Mouse (Mus musculus) cortical plate, adult 2 months (tissue): ENCODE measurements at regions not wholly inside any gene's neighbourhood (a gene's known extent, or its start where the extent isn't known, plus 50 kb on each side); places are given as distances from the start of the nearest gene placed in this dataset.

Experiments used
- CTCF ChIP-seq: fragments of 200-500 bp; IDR thresholded peaks from 2 replicates; pipeline ENCODE4 v1.5.1; 2011; ENCODE audit warnings: mild to moderate bottlenecking, control low read depth, low read length; ENCODE audit not compliant: insufficient read depth; ENCODE audit errors: extremely low read depth
- POLR2A ChIP-seq: fragments of 200-500 bp; IDR thresholded peaks from 2 replicates; pipeline ENCODE4 v1.6.1; 2011; ENCODE audit warnings: mild to moderate bottlenecking, low read length, control low read depth; ENCODE audit not compliant: insufficient read depth; ENCODE audit errors: extremely low read depth

DNA sequence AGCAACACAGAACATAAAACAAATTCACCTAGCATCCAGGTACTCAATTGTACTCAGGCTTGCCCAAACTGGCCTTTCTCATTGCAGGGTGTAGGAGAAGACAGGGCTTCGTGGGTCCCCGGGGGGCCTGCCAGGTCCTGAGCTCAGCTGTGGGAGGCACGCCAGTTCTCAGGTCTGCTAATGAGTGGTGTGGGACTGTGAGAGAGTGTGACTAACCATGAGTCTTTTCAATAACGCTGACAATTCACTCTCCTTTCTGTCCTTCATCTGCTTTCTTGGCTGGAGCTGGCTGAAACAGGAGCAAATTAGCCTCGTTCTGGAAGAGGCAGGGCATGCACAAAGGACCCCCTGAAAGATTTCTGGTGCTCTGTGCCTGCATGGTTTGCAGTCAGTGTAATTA lies 250.2 kb downstream of the Cog6 start:
- TF ChIP-seq CTCF (no peak), POLR2A (no peak)
